In genomic region chr7:73141167-73141566, GRCm38 (mm10) we compare ENCODE assay signal across 14 mouse cellular contexts.
DNase-seq lines count a peak whose midpoint lies in the region; ATAC-seq and TF ChIP-seq lines count a peak whose summit lies in the region.
"Had no signal": no experiment of that assay in that cellular context is flagged by ENCODE, and none has a peak within 500 bp of the region (broad histone marks: within the 10 kb centered on the region; RNA-seq: fewer than 3 reads in every experiment).

No protein-coding gene starts in this region.

- no peak for ATAC-seq in hindbrain, postnatal 0 days
- peak; percentile 65; the same call in 1 of the 2 replicates for ATAC-seq in midbrain, embryonic 14.5 days (ENCODE audit: low FRiP score, low TSS enrichment)

- no peak overlapping the region for H3K4me3 ChIP-seq in hindbrain, embryonic 10.5 days
- H3K4me3 ChIP-seq in hindbrain, postnatal 0 days (ENCODE audit: low read length) = no peak overlapping the region
- H3K4me3 ChIP-seq in midbrain, embryonic 14.5 days (replicated peaks; ENCODE audit: low read depth, low read length) = no peak overlapping the region
- H3K4me3 ChIP-seq: heart, embryonic 15.5 days; limb, embryonic 15.5 days had no signal

- WGBS in hindbrain, embryonic 10.5 days = under 1% methylated on average over 5 of the region's 5 CpGs
- 7% methylated on average over 5 of the region's 5 CpGs for WGBS in hindbrain, postnatal 0 days
- 3% methylated on average over 5 of the region's 5 CpGs for WGBS in midbrain, embryonic 14.5 days

- peaks cover 7% of the 10 kb centered on the region for H3K27me3 ChIP-seq in hindbrain, embryonic 10.5 days (ENCODE audit: insufficient read depth, poor library complexity, severe bottlenecking)
- no peaks in the 10 kb centered on the region for H3K27me3 ChIP-seq in hindbrain, postnatal 0 days (ENCODE audit: insufficient read depth, low read length)
- H3K27me3 ChIP-seq in midbrain, embryonic 14.5 days (ENCODE audit: control insufficient read depth, insufficient read depth, low read length) = no peaks in the 10 kb centered on the region

- peak overlapping the region; percentile 87 for H3K27ac ChIP-seq in hindbrain, embryonic 10.5 days
- no peak overlapping the region for H3K27ac ChIP-seq in hindbrain, postnatal 0 days
- H3K27ac ChIP-seq in midbrain, embryonic 14.5 days (replicated peaks; ENCODE audit: low read depth, low read length) = peak overlapping the region; percentile 27; the same call in 1 of the 2 replicates
- H3K27ac ChIP-seq: heart, embryonic 15.5 days; kidney, postnatal 0 days; limb, embryonic 15.5 days; macrophage had no signal

- H3K4me1 ChIP-seq in hindbrain, embryonic 10.5 days (replicated peaks) = peaks cover 95% of the 10 kb centered on the region
- H3K4me1 ChIP-seq in hindbrain, postnatal 0 days (ENCODE audit: insufficient read depth, low read length) = no peaks in the 10 kb centered on the region; the same call in 1 of the 2 replicates
- peaks cover 26% of the 10 kb centered on the region for H3K4me1 ChIP-seq in midbrain, embryonic 14.5 days (ENCODE audit: control insufficient read depth, insufficient read depth, low read length)
- H3K4me1 ChIP-seq: heart, embryonic 15.5 days had no signal

- H3K36me3 ChIP-seq in hindbrain, embryonic 10.5 days = no peaks in the 10 kb centered on the region
- H3K36me3 ChIP-seq in hindbrain, postnatal 0 days (ENCODE audit: insufficient read depth, low read length) = no peaks in the 10 kb centered on the region
- no peaks in the 10 kb centered on the region for H3K36me3 ChIP-seq in midbrain, embryonic 14.5 days (ENCODE audit: control insufficient read depth, insufficient read depth, low read length)
- H3K36me3 ChIP-seq: heart, embryonic 15.5 days; limb, embryonic 15.5 days had no signal

- no peak overlapping the region for H3K9ac ChIP-seq in hindbrain, postnatal 0 days (replicated peaks; ENCODE audit: low read length)
- no peak overlapping the region for H3K9ac ChIP-seq in midbrain, embryonic 14.5 days (replicated peaks; ENCODE audit: low read length)
- H3K9ac ChIP-seq: heart, embryonic 15.5 days; limb, embryonic 15.5 days had no signal

- no peak for TF ChIP-seq CTCF in hindbrain, postnatal 0 days (IDR thresholded peaks at IDR 0.05; ENCODE audit: low read depth)

- DNase-seq in hindbrain, embryonic 10.5 days (ENCODE audit: low spot score) = peak; percentile 85
- no peak for DNase-seq in hindbrain, postnatal 0 days (ENCODE audit: low spot score)
- peak; percentile 84 for DNase-seq in embryo, embryonic 11 days
- DNase-seq in forelimb bud, embryonic 11.5 days (ENCODE audit: low read depth, low spot score) = peak; percentile 72
- peak; percentile 62 for DNase-seq in midbrain, embryonic 14.5 days
- no peak for DNase-seq in right cerebral cortex, postnatal 36 days (ENCODE audit: low spot score in 2 of 2)
- no peak for DNase-seq in layer of hippocampus, postnatal 36 days
- DNase-seq in spleen, postnatal 10 days (ENCODE audit: low spot score in 2 of 2) = no peak
- DNase-seq: adrenal gland, postnatal 25 days; cerebellum, adult 8-10 months had no signal

- H3K4me2 ChIP-seq in hindbrain, postnatal 0 days (ENCODE audit: low read depth, low read length) = no peak overlapping the region
- H3K4me2 ChIP-seq in midbrain, embryonic 14.5 days (ENCODE audit: low read length) = no peak overlapping the region
- H3K4me2 ChIP-seq: heart, embryonic 15.5 days; limb, embryonic 15.5 days had no signal

- no peaks in the 10 kb centered on the region for H3K9me3 ChIP-seq in hindbrain, embryonic 10.5 days
- H3K9me3 ChIP-seq in hindbrain, postnatal 0 days (ENCODE audit: low read length) = no peaks in the 10 kb centered on the region
- H3K9me3 ChIP-seq in midbrain, embryonic 14.5 days (ENCODE audit: control insufficient read depth, low read length) = no peaks in the 10 kb centered on the region
- H3K9me3 ChIP-seq: heart, embryonic 15.5 days; limb, embryonic 15.5 days had no signal

Comparison
In these comparisons a context has a peak if more than half of its experiments do, and no peak if none do; other contexts are left out.
1. DNase-seq: peak in hindbrain, embryonic 10.5 days (single experiment), embryo, embryonic 11 days (single experiment), forelimb bud, embryonic 11.5 days (single experiment) and midbrain, embryonic 14.5 days (single experiment); none in hindbrain, postnatal 0 days (single experiment), right cerebral cortex, postnatal 36 days (0 of 2), layer of hippocampus, postnatal 36 days (0 of 2) and spleen, postnatal 10 days (0 of 2).